Mouse (Mus musculus) T-helper 17 cell (primary cell): ENCODE results near the gene Afap1l2.

Experiments used
- in situ Hi-C, 2 experiments: fragments of 300-600 bp; cut with MboI, MseI; formaldehyde crosslinking; loops; 1 replicate in 1 of 2; 2 replicates in 1 of 2; pipeline ENCODE4 v1.15.1; 2025; ENCODE audit warnings: high pct_unique_total_duplicates in 2 of 2

Gene Afap1l2

DNA sequence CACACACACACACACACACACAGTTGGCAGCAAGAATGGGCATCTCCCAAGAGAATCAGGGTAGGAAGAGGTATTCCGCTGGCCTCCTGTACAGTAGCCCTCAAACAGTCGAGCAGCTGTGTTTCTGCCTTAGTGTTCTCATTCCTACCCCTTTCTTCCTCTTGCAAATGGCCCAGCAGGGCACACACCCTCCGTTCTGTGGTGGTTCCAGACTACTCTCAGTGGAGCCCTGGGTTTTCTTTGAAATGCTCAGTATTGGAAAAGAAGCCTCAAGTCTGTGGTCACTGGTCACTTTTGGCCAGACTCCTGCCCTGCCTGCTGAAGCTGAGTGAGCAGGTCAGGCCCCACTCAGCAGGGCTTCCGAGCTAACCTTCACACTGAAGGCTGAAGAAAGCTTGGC lies 1.6 kb upstream of the Afap1l2 start:
- in situ Hi-C loops, result loop anchor here in 1 of 2 experiments (5.0 kb wide), 1 partner anchor 47 kb away; no protein-coding TSS in a partner anchor

DNA sequence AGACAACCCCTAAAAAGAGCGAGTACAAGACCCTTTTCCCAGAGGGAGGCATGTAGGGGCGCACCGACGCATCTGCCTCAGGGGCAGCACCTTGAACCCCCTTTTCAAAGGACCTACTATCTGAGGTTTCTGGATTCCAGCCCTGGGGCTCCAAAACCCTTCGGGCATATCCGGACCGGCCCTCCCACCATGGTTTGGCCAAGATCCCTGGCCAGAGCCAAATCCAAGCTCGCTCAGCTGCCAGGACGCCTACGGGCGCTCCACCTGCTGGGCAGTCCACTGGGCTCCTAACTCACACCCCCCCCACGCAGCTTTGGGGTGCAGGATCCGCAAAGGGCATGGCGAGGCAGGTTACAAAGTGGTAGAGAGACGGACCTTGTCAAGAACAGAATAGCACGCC lies 737 bp downstream of the Afap1l2 start:
- in situ Hi-C loops, result loop anchor here in 1 of 2 experiments (5.0 kb wide), 1 partner anchor 45 kb away; no protein-coding TSS in a partner anchor

DNA sequence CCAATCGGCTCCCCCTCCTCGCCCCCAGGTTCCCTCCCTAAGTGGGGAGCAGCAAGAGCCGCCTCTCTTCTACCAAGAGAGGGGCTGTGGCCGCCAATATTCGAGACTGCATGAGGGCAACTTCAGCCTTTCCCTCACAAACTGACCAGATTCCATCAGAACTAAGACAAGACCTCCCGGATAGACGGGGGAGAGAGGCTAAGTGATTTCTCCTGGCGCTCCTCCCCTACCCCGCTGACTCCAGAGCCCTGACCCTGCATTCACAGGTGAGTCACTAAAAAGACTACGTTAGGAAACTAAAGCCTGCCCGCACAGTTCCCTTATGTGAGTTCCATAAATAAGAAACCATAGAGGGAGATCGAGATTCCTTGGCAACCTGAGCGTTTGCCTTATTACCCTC lies 1.2 kb downstream of the Afap1l2 start:
- in situ Hi-C loops, result loop anchor here in 1 of 2 experiments (5.0 kb wide), 1 partner anchor 45 kb away; no protein-coding TSS in a partner anchor

DNA sequence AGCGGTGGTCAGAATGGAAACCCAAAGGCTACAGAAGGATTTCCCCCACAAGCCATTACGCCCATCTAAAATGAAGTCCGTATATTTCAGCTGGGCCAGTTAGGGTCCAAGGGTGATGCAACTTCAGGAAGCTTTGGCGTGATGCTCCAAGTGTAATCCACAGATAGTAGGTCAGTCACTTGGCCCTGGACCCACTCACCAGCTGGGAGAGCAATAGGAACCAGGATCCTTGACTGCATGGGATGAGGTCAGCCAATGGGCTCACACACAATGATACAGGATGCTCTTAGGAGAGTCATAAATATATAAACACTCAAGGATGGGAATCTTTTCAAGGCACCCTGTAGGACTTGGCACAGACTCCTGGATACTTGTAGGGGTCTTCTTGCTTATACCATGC lies 3.0 kb downstream of the Afap1l2 start:
- in situ Hi-C loops, result loop anchor here in 1 of 2 experiments (5.0 kb wide), 1 partner anchor 43 kb away; no protein-coding TSS in a partner anchor

DNA sequence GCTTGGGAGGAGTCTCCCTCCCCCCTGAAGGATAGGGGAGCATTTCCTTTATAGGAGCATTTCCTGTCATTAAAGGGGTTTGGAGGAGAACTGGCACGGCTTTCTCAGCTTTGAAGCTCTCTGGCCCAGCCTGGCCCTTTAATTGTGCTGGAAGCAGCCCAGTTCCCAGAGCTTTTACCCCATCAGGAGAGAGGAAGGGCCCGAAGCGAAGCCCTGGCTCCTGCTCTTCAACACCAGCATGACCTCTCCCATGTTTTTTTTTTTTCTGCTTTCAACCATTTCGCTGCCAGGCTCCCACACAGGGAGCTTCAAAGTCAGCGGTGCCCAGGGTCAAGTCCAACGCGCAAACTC lies 4.6 kb downstream of the Afap1l2 start:
- in situ Hi-C loops, result no loop called here

DNA sequence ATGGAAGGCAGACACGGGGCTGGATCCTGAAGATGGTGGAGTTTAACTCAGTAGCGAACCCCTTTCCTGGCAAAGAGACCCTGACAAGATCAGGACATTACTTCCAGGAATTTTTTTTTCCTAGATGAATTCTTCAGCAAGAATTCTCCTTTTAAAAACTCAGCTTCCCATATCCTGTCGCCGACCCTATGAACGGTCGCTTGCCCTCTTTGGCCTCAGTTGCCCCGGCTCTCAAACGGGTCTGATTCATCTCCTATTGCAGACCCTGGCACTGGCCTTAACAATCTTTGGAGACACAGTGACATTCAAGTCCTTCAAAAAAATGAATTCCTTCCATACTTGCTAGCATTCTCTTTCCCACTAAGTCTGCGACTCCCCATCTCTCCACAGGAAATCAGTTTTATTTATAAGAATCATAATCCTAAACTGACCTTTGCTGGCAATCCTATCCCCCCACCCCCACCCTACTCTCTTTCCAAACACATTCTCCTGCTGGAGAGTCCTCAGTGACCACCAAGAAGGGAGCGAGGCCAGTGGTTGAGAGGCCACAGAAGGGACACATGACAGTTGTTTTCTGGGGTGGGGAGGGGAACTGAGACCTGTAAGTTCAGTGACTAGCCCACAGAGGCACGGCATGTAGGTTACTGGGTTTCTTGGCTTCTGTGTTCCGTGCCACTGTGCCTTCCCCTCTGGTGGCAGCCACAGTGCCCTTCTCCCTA lies 5.1 kb downstream of the Afap1l2 start:
- in situ Hi-C loops, result no loop called here

DNA sequence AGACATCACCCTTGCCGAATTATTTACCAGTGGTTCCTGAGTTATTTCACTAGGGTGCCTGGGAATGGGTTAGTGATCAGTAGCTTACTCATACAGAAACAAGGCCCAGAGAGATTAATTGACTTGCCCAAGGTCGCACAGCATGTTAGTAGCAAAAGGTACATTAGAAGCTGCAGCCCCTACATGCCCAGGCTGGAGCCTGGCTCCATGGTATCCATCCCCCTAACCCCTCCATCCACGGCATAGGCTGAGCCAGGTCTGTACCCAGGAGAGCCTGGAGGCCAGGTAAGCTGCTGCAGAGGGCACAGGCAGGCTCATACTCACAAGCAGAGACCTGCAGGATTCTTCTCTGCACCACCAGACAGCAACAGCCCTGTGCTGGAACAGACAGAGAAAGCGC lies 6.1 kb downstream of the Afap1l2 start:
- in situ Hi-C loops, result no loop called here

DNA sequence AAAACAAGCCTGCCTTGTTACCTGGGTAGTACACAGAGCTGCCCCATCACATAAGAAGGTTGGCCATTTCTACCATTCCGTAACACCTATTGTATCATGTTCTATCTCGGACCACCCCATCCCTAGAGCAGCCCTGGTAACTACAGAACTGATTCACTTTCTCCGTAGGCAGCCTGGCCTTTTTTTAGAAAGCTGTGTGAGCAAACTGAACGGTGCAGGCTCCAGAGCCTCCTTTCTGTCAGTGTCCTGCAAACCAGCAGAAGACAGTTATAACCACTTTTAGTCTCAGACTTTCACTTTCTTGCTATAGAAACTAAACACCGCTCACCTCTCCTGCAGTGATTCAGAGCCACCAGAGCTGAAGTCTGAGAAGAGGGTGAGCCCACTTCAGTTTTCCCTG lies 7.4 kb downstream of the Afap1l2 start:
- in situ Hi-C loops, result no loop called here

DNA sequence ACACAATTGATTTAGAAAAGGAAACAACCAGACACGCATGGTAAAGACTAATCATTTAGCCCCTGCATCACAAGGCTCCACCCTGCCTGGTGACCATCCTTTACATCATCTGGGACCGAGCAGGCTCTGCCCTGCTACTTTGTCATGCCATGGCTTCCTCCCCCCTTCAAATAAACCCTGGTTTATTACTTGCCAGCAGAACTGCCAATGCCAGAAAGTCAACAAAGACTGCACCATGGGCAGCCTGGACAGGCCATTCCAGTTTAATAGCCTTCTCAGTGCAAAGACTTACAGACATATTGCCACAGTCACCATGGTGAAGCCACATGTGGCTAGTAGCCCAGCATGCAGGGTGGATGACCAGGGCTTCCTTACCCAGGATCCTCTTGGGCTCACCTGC lies 8.2 kb downstream of the Afap1l2 start:
- in situ Hi-C loops, result no loop called here

DNA sequence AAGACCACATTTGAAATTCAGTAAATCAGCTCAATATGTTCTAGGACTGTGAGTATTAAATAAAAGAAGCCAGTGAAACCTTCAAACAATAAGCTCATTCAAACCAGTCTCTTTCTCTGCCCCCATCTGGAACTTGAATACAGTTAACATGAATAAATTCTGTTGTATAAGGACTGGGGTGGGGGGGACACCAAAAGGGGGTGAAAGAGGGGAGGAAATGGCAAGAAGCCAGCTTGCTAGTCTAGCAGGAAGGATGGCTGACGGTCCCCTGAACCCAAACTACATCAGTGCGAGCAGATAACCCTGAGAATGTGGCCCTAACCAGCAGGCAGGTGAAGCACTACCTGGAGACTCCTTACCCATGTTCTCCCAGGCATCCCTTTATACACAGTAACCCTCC lies 9.1 kb downstream of the Afap1l2 start:
- in situ Hi-C loops, result no loop called here

DNA sequence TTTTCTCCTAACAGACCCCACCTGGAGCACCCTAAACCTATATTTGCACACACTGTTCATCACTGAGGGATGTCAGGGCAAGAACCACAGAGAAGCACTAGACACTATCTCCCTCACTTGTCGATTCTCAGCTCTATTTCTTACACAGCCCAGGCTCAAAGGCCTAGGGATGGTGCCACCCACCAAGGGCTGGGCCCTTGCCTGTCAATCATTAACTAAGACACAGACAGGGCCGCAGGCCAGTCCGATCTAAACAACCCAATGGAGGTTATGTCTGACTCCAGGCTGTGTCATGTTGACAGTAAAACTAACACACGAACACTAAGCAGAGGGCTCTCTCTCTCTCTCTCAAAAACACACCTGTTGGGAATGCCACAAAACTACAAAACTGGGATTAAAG lies 9.7 kb downstream of the Afap1l2 start:
- in situ Hi-C loops, result no loop called here

DNA sequence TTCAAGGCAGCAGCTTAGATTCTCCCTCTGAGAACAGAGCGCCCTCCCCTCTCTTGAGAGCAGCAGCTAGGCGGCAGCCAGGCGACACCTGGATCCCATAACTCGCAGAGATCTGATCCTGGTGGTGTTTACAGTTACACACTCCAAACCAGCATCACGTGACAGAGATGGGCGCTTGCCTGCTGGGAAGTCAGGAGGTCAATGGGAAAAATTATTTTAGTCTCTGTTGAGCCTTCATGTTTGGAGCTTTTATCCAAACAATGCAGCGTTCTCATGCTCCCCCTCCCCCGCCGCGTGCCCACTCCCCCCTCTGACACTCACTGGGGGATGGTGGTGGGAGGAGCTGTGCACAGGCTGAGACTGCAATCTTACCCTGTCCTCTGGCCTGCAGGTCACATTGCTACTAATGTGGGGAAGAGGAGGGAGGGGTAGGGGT lies 10.8 kb downstream of the Afap1l2 start:
- in situ Hi-C loops, result no loop called here

DNA sequence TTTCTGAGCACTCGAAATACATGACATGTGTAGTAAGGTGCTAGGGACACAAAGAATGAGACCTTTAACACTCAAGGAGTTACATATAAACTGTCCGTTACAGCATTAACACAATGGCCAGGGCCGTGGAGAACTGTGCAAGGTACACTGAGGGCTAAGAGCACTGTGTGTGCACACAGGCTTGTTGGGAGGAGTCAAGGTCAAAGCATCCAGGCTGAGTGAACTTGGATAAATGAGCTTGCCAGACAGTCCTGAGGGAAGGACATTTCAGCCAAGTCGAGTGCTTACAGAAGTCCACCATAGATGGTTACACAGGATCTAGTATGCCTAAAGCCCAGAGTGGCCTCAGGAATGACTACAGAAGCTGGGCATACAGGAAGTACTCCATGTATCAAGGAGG lies 12.6 kb downstream of the Afap1l2 start:
- in situ Hi-C loops, result no loop called here

DNA sequence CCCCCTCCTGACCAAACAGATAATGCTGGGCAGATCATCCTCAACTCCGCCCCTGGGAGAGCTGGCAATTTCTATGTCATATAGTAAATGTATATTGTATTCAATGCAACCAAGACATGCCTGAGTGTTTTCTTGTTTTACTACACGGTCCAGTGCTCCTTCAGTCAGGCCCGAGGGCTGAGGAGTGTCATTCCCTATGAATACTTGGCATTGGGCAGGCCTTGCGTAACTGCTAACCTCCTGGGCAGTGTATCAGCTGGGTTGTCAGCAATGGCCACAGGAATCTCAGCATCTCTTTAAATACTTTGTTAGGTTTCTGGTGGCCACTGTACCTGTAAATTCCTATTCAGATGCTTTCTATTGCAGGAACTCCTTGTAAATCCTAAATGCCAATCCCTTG lies 13.4 kb downstream of the Afap1l2 start:
- in situ Hi-C loops, result no loop called here

DNA sequence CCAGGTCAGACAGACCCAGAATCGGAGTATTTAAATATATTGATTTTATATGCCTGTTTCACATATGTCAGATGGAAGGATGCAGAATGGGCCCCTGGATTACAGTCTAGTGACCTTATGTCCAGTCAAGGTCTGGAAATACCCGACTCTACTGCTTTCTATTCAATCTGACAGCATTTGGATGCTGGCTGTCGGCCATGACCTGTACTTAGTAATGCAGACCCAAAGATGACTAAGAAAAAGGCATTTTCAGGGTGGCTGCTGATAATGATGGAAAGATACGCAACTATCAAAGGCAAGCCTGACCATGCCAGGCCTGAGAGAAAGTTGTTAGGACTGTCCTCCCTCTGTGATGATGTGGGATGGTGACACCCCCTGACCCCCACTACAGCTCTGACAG lies 14.3 kb downstream of the Afap1l2 start:
- in situ Hi-C loops, result no loop called here

DNA sequence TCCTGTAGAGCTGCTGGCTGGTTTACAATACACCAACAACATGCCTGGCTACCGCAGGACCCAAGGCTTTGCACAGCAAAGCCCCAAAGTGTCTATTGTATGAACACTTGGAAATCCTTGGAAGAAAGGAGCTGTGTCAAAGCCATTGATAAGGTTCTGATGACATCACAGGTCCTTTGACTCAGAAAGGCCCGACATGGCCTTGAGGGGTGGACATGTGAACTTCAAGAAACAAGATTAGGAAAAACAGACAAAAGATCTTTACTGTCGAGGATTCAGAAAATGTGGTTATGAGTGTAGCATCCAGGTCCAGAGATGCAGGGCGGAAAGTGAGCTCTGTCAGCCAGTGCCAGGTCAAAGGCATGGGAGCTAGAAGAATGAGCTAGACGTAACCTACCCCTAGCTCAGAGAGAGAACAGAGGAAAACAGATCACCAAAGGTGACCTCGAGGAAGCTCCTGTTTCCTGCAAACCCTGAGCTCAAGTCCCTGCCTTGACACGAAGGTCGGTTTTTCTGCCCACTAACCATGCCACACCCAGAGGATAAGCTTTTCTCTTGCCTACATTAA lies 15.0 kb downstream of the Afap1l2 start:
- in situ Hi-C loops, result no loop called here

DNA sequence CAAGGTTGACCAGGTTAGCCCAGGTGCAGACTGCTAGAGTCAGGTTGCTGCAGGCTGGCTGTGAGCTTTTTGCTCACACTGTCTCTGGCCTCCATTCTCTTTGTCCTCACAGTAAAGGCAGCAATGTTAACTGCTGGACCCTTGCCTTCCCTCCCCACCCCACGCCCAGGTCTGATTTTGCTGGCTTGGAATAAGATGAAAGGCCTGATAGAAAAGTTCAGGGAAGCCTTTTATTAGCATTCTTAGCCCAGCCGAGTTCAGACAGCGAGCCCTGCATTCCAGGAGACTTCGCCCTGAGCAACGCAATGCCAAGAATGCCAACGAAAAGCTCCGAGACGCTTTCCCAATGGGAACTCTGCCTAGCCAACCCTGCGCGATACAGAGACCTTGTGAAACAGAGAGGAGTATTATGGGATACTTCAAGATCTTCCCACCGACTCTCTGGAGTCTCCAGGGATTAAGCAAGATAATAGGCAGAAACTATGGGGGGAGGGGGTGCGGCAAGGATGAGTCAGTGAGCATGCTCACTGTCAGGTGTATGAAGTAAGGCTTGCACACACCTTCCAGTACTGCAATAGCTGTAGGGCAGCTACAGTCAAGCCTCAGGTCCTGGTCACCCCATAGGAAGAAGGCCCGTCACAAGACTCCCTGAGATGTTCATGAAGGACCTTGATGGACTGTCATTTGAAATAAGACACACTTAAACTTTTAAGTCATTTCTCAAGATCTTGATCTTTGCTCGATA lies 17.5 kb downstream of the Afap1l2 start:
- in situ Hi-C loops, result no loop called here

DNA sequence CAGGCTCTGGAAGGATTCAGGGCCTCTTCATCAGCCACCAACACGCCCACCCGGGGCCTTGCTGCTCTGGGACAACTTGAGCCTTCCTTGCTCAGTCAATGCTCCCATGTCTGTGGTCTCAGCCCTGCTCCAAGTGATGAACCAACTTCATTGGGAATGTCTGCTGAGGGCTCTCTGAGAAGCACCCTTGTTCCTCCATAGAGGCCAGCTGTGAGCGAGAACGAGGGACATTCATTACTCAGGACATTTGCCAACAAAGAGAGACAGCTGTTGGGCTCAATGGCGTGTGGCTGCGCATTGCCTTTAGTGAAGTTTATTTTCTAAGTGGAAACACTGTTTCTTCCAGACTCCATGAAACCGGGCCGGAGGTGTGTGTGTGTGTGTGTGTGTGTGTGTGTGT lies 18.9 kb downstream of the Afap1l2 start:
- in situ Hi-C loops, result no loop called here

DNA sequence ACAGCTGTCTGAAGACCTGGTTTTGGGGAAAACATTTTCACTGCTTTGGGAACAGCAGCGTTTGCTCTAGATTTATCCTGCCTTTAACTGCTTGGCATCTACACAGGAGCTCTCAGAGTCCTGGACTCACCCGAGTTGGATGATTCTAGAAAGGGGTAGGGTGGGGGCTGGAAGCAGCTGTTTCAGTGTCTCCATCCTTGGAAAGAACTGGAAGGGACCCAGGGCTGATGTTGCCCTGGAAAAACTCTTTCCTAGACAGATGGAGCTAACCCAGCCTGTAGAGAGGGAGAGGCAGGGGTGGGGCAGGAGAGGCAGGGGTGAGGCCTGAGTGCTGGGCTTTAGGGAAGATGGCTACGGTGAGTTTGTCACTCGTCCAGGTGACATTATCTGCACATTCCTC lies 23.8 kb downstream of the Afap1l2 start:
- in situ Hi-C loops, result no loop called here

DNA sequence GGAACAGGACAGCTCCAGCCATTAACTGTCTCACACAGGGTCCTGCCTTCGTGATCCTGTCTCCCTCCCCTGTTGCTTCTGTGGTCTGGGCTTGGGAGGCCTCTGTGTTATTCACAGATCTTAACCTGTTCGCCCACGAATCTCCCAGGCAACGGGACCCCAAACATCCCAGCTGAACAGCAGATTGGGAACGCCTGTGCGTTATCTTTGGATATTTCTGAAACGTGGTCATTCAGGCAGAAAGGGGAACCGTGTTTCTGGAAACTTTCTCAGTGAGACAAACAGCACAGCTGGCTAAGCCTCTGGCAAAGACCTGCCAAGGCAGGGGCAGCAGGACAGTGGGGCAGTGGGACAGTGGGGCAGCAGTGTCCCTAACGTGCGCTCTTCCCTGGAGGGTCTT lies 24.3 kb downstream of the Afap1l2 start:
- in situ Hi-C loops, result no loop called here

DNA sequence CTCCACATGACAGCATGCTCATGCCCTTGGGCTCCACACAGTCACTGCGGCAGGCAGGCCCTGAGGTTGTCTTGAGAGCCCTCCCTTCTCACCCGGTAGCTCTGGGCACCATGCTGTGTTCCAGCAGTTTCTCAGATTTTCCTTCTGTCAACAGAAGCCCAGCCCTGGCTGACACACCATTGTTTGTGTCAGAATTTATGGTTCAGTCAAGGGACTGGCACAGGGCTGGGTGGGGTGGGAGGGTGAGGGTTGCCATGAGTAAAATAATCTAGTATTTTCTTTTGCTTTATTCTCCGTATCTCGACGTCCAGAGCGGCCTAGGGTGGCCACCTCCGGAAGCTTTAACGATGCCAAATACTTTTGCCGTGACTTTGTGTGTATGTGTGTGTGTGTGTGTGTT lies 26.3 kb downstream of the Afap1l2 start:
- in situ Hi-C loops, result no loop called here

DNA sequence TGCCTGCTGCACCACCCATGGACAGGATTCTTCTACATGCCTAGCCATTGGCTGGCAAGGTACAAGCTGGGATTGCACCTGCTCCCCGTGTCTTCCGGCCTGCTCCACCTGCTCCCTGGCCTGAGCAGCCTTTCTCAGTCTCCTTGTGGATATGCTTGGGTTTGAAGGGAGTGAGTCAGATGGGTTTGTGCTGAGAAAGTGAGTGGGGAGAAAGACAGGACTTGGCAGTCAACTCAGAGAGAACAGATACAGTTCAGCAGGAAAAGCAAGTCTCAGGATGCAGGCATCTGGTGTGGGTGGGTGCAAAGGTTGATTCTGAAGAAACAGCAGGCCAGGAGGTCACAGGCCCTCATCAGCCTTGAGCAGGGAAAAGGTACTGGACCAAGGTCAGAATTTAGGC lies 27.2 kb downstream of the Afap1l2 start:
- in situ Hi-C loops, result no loop called here
